Mouse (Mus musculus): ENCODE measurements around the gene Sf3b3. TPM values are rescaled to one million over a fixed set of nuclear protein-coding genes. Genes with fewer than 3 reads are reported as not detected.
"Not testable (repeated sequence)": the region's sequence is repeated elsewhere in the genome, so short reads cannot be mapped to it uniquely, and the experiment has no call there.

Gene Sf3b3
- polyA plus RNA-seq, 1 experiment from 2014 or later, result 79.6 TPM

DNA sequence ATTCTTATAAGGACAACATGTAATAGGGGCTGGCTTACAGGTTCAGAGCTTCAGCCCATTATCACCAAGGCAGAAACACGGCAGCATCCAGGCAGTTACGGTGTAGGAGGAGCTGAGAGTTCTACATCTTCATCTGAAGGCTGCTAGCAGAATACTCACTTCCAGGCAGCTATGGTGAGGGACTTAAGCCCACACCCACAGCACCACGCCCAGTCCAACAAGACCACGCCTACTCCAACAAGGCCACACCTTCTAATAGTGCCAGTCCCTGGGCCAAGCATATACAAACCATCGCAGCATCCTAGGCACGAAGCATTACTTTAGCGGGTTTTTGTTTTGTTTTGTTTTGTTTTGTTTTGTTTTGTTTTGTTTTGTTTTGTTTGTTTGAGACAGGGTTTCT, 60.1 kb downstream of the Sf3b3 start:
- H3K9ac ChIP-seq (replicated peaks); H3K36me3 ChIP-seq; H3K27me3 ChIP-seq (replicated peaks); H3K27ac ChIP-seq (replicated peaks); ATAC-seq (ENCODE audit: low FRiP score); H3K4me1 ChIP-seq; H3K4me3 ChIP-seq (replicated peaks); H3K4me2 ChIP-seq; H3K9me3 ChIP-seq (replicated peaks): not testable (repeated sequence)
- WGBS, result 82% methylated on average over 7 of the region's 7 CpGs

DNA sequence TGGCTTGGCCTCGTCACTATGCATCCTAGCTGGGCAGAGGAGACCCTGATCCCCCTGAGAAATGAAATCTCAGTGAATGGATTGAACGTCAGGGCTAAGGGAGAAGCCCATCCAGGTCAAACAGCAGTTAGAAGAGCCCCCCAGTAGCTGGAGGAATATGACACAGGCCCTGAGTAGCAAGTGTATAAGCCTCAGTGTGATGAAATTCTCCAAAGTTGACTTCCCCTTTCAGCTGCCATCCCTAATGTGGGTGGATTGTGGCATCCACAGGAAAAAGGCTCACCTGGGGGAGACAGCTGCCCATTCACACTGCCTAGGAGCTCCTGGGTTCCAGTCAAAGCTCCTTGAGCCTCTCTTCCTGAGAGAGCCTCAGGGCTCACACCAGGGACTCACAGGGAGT, 61.2 kb downstream of the Sf3b3 start:
- H3K9me3 ChIP-seq (replicated peaks), result no peaks in the 10 kb centered on the region
- H3K36me3 ChIP-seq, result no peaks in the 10 kb centered on the region
- no peak overlapping the region for H3K9ac ChIP-seq (replicated peaks)
- WGBS, result 69% methylated on average over 2 of the region's 2 CpGs
- H3K4me2 ChIP-seq, result no peak overlapping the region
- ATAC-seq (ENCODE audit: low FRiP score), result no peak
- 0 out of 2 replicates have a peak, but pooled peaks cover 4% of the 10 kb centered on the region for H3K4me1 ChIP-seq
- H3K27me3 ChIP-seq (replicated peaks), result no peaks in the 10 kb centered on the region
- no peak overlapping the region for H3K27ac ChIP-seq (replicated peaks)
- H3K4me3 ChIP-seq (replicated peaks), result no peak overlapping the region

DNA sequence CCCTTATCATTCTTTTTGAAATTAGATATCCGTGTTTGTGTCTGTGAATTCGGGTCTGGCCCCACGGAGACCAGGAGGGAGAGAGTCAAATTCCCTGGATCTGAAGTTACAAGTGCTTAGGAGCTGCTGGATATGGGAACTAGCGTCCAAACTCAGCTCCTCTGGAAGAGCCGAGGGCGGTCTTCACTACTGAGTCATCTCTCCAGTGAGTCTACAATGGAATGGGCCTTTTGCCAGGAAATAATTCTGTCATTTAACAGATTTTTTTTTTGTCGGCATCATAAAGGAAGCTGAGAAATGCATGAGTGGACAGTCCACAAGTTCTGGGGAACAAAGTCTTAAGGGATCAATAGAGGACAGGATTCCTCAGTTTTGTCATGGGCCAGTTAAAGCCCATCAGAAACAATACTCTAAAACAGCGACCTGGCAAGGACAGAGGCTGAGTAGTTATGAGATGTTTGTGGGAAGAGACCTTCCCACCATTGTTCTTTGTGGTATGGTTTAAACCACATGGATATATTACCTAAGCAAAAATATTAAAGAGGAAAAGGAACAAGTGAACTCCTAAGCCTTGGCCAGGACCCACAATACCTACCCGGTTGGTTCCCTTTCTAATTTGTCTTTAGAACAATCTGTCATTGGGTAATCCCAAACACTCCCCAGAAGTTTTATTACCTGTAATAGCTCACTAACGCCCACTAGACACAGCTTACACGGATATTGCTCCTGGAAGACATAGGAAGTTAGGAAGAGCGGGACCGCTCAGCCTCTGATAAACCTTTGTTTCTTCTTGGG, 66.5 kb downstream of the Sf3b3 start:
- Histone ChIP-seq H3K9me3 (replicated peaks) (no peaks in the 10 kb centered on the region), H3K36me3 (no peaks in the 10 kb centered on the region), H3K27ac (replicated peaks) (no peak overlapping the region), H3K4me3 (replicated peaks) (no peak overlapping the region), H3K4me2 (no peak overlapping the region), H3K4me1 (no peaks in the 10 kb centered on the region), H3K9ac (replicated peaks) (no peak overlapping the region), H3K27me3 (replicated peaks) (no peaks in the 10 kb centered on the region)
- WGBS, result 80% methylated on average over 13 of the region's 13 CpGs
- ATAC-seq (ENCODE audit: low FRiP score), result no peak

DNA sequence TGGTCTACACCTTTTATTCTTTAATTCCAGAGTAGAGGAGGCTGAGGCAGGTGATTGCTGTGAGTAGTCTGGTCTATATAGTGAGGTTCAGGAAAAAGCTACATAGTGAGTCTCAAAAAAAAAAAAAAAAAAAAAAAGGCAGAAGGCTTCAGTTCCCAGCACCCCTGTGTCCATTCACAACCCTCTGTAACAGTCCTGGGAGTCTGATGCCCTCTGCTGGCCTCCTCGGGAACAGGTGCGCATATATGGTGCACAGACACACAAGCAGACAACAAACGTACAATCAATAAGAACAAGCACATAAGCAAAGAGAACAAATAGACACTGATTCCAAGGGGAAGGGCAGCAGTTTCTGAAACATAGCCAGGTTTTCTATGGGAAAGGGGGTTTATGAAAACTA, 70.3 kb downstream of the Sf3b3 start:
- no peak overlapping the region for H3K9ac ChIP-seq (replicated peaks)
- H3K27me3 ChIP-seq (replicated peaks), result no peaks in the 10 kb centered on the region
- 96% methylated on average over 3 of the region's 3 CpGs for WGBS
- no peak overlapping the region for H3K4me3 ChIP-seq (replicated peaks)
- H3K9me3 ChIP-seq (replicated peaks), result no peaks in the 10 kb centered on the region
- H3K4me1 ChIP-seq, result no peaks in the 10 kb centered on the region
- H3K36me3 ChIP-seq, result no peaks in the 10 kb centered on the region
- no peak for ATAC-seq (ENCODE audit: low FRiP score)
- H3K27ac ChIP-seq (replicated peaks), result no peak overlapping the region
- no peak overlapping the region for H3K4me2 ChIP-seq

DNA sequence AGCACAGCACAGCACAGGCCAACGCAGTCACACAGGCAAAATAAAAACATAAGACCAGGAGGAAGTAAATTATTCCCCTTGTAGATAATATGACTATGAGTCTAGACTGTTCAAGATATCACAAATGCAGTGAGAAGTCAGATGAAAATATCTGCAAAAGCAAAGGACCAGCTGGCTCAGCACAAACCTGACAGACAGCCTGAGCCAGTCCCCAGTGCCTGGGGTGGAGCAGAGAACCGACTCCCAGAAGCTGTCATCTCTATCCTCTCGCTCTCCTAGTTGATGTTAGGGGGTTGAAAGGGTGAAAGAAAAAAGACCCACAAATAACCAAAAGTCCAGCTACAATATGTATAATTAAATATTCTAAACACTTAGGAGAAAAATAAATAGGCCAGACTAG, 70.9 kb downstream of the Sf3b3 start:
- 88% methylated on average over 3 of the region's 3 CpGs for WGBS

DNA sequence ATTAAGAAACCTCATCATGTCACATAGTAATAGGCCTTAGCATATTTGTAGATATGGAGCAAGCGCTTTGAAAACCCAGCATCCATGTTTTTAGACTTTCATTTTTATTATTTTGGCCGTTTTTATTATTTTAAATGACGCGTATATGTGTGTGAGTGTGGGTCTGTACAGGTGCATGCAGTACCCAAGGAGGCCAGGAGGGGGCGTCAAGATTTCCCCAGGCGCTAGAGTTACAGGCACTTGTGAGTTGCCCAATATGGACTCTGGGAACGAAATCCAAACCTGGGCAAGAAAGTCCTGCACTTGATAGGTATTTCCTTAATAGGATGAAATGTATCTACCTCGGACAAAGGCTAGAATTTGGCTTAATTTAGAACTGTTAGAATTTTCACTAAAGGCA, 71.3 kb downstream of the Sf3b3 start:
- no peak overlapping the region for H3K9ac ChIP-seq (replicated peaks)
- WGBS, result 76% methylated on average over 8 of the region's 8 CpGs
- no peaks in the 10 kb centered on the region for H3K36me3 ChIP-seq
- no peak overlapping the region for H3K4me3 ChIP-seq (replicated peaks)
- no peaks in the 10 kb centered on the region for H3K27me3 ChIP-seq (replicated peaks)
- H3K4me2 ChIP-seq, result no peak overlapping the region
- H3K9me3 ChIP-seq (replicated peaks), result no peaks in the 10 kb centered on the region
- no peaks in the 10 kb centered on the region for H3K4me1 ChIP-seq
- no peak overlapping the region for H3K27ac ChIP-seq (replicated peaks)
- no peak for ATAC-seq (ENCODE audit: low FRiP score)

More for the DNA sequence above, 70.9 kb downstream of the Sf3b3 start:
- Histone ChIP-seq H3K27ac (replicated peaks) (no peak overlapping the region), H3K36me3 (no peaks in the 10 kb centered on the region), H3K27me3 (replicated peaks) (no peaks in the 10 kb centered on the region), H3K9ac (replicated peaks) (no peak overlapping the region), H3K4me3 (replicated peaks) (no peak overlapping the region), H3K4me1 (no peaks in the 10 kb centered on the region), H3K9me3 (replicated peaks) (no peaks in the 10 kb centered on the region), H3K4me2 (no peak overlapping the region)
- ATAC-seq (ENCODE audit: low FRiP score), result no peak

DNA sequence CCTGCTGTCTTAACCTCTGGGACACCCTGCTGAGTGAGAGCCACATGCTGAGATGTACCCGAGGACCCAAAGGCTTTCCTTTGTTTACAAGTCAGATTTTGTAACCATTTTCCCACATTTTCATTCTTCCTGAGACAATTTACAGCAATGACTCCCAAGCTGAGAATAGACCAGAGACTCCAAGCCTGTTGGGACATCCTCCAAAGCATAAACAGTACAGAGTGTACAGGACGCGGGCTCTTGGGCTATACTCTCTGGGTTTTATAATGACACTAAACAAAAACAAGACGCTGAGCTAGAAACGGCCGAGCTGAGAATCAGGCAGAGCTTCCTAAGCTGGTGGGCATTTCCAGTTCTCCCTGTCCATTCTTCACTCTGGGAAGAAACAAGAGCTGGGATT, 71.9 kb downstream of the Sf3b3 start:
- Histone ChIP-seq H3K27ac (replicated peaks) (no peak overlapping the region), H3K4me1 (no peaks in the 10 kb centered on the region), H3K9me3 (replicated peaks) (no peaks in the 10 kb centered on the region), H3K4me2 (no peak overlapping the region), H3K9ac (replicated peaks) (no peak overlapping the region), H3K27me3 (replicated peaks) (no peaks in the 10 kb centered on the region), H3K4me3 (replicated peaks) (no peak overlapping the region), H3K36me3 (no peaks in the 10 kb centered on the region)
- no peak for ATAC-seq (ENCODE audit: low FRiP score)
- 83% methylated on average over 6 of the region's 6 CpGs for WGBS

DNA sequence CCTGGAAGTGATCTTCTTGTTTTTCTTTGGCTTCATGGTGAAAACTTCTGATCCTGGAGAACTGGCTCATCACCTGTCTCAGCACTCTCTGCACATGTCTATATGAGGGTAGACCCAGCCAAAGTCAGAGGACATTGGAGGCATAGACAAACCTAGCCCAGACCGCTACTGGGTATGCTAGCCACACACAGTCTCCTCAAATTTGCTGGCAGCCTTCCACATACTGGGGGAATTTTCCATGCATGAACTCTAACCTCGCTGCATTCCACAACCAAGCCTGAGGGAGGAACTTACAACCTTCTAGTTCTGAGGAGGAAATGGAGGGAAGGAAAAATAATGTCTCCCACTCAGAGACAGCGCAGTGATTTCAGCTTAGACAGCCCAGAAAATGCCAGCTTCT, 72.5 kb downstream of the Sf3b3 start:
- no peaks in the 10 kb centered on the region for H3K36me3 ChIP-seq
- H3K9me3 ChIP-seq (replicated peaks), result no peaks in the 10 kb centered on the region
- ATAC-seq (ENCODE audit: low FRiP score), result no peak
- no peaks in the 10 kb centered on the region for H3K27me3 ChIP-seq (replicated peaks)
- H3K27ac ChIP-seq (replicated peaks), result no peak overlapping the region
- no peak overlapping the region for H3K4me3 ChIP-seq (replicated peaks)
- H3K4me1 ChIP-seq, result no peaks in the 10 kb centered on the region
- 84% methylated on average over 3 of the region's 3 CpGs for WGBS
- no peak overlapping the region for H3K9ac ChIP-seq (replicated peaks)
- no peak overlapping the region for H3K4me2 ChIP-seq

DNA sequence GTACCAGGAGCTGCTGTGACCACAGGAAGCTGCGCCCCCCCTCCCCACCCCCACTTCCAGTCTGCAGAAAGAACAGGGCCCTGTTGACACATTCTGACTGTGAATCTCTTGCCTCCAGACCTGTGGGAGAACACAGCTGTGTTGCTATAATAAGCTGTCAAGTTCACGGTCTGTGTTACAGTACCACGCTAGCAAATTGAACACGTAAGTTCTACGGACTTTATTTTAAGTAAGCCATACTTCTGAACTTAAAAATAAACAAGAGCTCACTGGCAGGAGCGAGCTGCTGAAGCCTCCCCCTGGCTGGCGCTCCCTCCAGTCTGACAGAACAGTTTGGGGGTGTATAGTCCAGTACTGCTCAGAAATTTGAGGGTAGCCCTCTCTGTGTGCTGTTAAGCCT, 74.1 kb downstream of the Sf3b3 start:
- no peak overlapping the region for H3K4me3 ChIP-seq (replicated peaks)
- WGBS, result 88% methylated on average over 7 of the region's 7 CpGs
- H3K36me3 ChIP-seq, result no peaks in the 10 kb centered on the region
- H3K9ac ChIP-seq (replicated peaks), result no peak overlapping the region
- ATAC-seq (ENCODE audit: low FRiP score), result no peak
- no peaks in the 10 kb centered on the region for H3K9me3 ChIP-seq (replicated peaks)
- H3K27ac ChIP-seq (replicated peaks), result no peak overlapping the region
- no peaks in the 10 kb centered on the region for H3K27me3 ChIP-seq (replicated peaks)
- H3K4me2 ChIP-seq, result no peak overlapping the region
- H3K4me1 ChIP-seq, result no peaks in the 10 kb centered on the region

DNA sequence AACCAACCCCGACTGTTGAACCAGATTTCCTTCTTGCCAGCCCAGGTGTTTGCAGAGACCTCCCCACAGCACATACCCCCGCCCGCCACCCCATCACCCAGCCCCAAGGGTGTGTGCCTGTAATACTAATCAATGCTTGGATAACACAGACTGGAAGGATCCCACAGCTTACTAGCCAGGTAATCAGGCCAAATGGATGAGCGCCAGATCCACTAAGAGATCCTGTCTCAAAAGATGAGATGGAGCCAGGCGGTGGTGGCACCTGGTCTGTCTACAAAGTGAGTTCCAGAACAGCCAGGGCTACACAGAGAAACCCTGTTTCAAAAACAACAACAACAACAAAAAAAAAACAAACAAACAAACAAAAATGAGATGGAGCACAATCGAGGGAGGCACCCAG, 79.3 kb downstream of the Sf3b3 start:
- ATAC-seq (ENCODE audit: low FRiP score), result no peak
- no peaks in the 10 kb centered on the region for H3K9me3 ChIP-seq (replicated peaks)
- WGBS, result 91% methylated on average over 6 of the region's 6 CpGs
- H3K36me3 ChIP-seq, result no peaks in the 10 kb centered on the region
- no peak overlapping the region for H3K27ac ChIP-seq (replicated peaks)
- no peak overlapping the region for H3K4me3 ChIP-seq (replicated peaks)
- H3K4me2 ChIP-seq, result no peak overlapping the region
- no peaks in the 10 kb centered on the region for H3K27me3 ChIP-seq (replicated peaks)
- no peak overlapping the region for H3K9ac ChIP-seq (replicated peaks)
- H3K4me1 ChIP-seq, result no peaks in the 10 kb centered on the region

DNA sequence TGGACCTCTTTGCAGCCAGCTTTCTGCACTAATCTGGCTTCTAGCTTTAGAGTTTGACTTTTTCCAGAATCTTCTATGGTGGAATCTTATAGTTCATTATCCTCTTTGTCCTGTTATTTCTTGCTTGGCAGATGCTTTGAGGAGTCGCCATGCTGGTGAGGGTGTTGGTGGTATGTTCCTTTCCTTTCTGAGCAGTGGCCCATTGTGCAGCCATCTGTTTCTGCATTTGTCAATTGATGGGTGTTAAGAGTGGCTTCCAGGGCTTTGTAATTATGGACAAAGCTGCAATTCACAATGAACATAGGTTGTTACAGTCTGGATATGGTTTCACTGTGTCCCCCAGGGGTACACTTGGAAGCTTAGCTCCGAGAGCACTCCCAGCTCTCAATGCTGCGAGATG, 81.9 kb downstream of the Sf3b3 start:
- WGBS, result 44% methylated on average over 3 of the region's 3 CpGs
- no peaks in the 10 kb centered on the region for H3K36me3 ChIP-seq
- H3K4me2 ChIP-seq, result no peak overlapping the region
- H3K27me3 ChIP-seq (replicated peaks), result no peaks in the 10 kb centered on the region
- no peak for ATAC-seq (ENCODE audit: low FRiP score)
- no peak overlapping the region for H3K27ac ChIP-seq (replicated peaks)
- H3K4me3 ChIP-seq (replicated peaks), result no peak overlapping the region
- no peaks in the 10 kb centered on the region for H3K4me1 ChIP-seq
- H3K9me3 ChIP-seq (replicated peaks), result no peaks in the 10 kb centered on the region
- H3K9ac ChIP-seq (replicated peaks), result no peak overlapping the region

DNA sequence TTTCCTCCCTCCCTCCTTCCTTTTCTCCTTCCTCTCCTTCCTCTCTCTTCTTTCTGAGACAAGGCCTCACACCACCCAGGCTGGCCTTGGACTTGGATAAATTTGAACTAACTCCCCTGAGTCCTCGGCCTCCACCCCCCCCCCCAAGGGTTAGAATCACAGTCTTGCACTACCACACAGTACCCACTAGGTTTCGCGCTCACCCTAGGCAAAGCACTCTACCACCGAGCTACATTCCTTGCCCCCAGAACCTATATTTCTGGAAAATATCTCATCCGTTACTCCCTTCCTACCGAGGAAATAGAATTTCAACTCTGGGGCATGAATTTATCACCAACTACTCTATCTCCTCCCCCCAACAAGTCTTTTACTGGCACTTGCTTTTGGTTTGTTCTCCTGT, 84.6 kb downstream of the Sf3b3 start:
- Histone ChIP-seq H3K9me3 (replicated peaks) (no peaks in the 10 kb centered on the region), H3K4me1 (no peaks in the 10 kb centered on the region), H3K9ac (replicated peaks) (no peak overlapping the region), H3K4me2 (no peak overlapping the region), H3K27ac (replicated peaks) (no peak overlapping the region), H3K36me3 (no peaks in the 10 kb centered on the region), H3K27me3 (replicated peaks) (no peaks in the 10 kb centered on the region), H3K4me3 (replicated peaks) (no peak overlapping the region)
- no peak for ATAC-seq (ENCODE audit: low FRiP score)
- WGBS, result 63% methylated on average over 6 of the region's 6 CpGs

All from neural tube, embryonic 15.5 days (tissue).